Mouse (Mus musculus) adrenal gland, adult 8-10 months (tissue): ENCODE data around the gene Dnttip1. TPM values are rescaled to one million over a fixed set of nuclear protein-coding genes. Genes with fewer than 3 reads are reported as not detected.
"Not testable (repeated sequence)": the region's sequence is repeated elsewhere in the genome, so short reads cannot be mapped to it uniquely, and the experiment has no call there.

Experiments
- DNase-seq: peaks from one replicate; pipeline ENCODE4 v3.0.0; 2022
- total RNA-seq, 4 experiments: library from RNA; stranded (reverse); gene quantifications; 2 replicates each; pipeline ENCODE4 v1.2.4; 2022

Dnttip1 gene
- total RNA-seq, 4 experiments from 2014 or later: 35.2 to 52.1 (median 46.1) TPM

DNA sequence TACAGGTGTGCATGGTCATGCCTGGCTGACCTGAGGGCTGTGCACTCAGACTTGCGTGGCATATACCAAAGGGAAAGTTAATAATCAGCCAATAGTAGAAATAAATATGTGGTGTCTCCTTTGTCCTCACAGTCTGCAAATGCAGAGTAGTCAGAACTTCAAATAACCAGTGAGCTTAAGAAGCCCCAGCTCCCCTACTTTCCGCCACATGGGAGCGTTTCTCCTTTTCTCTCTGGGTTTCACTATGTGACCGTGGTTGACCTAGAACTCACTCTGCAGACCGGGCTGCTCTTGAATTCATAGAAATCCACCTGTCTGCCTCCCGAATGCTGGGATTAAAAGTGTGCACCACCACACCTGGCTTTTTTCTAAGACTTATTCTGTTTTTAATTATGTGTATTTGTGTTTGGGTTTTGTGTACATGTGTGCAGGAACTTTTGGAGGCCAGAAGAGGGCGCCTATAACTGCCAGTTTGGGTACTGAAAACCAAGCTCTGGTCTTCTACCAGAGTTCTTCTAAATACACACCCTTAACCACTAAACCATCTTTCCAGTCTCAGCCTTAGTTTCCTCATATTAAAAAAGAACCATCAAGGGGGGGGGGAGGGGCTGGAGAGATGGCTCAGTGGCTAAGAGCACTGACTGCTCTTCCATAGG is 38.3 kb downstream of the Dnttip1 start:
- no peak for DNase-seq

DNA sequence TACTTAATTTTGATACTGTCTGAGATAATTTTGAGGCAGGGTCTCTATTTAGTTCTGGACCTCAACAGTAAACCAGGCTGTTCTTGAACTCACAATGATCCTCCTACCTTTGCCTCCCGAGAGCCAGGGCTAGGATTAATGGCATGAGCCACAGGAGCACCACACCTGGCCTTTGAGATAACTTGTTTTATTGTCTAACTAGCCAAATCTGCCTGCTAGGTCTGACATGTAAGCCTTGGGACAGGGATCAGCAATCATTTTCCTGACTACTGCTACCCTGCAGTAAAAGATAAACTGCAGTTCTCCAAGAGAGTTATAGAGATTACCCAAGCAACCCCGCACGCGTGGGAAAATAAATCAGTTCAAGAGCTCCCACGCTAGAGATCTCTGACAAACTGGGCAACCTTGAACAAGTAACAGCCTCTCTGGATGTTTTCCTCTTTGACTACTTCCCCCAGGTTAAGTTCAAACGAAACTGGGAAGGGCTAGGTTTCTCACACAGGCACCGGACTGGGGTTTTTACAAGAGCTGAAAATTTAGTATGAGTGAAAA is 39.2 kb downstream of the Dnttip1 start:
- no peak for DNase-seq

DNA sequence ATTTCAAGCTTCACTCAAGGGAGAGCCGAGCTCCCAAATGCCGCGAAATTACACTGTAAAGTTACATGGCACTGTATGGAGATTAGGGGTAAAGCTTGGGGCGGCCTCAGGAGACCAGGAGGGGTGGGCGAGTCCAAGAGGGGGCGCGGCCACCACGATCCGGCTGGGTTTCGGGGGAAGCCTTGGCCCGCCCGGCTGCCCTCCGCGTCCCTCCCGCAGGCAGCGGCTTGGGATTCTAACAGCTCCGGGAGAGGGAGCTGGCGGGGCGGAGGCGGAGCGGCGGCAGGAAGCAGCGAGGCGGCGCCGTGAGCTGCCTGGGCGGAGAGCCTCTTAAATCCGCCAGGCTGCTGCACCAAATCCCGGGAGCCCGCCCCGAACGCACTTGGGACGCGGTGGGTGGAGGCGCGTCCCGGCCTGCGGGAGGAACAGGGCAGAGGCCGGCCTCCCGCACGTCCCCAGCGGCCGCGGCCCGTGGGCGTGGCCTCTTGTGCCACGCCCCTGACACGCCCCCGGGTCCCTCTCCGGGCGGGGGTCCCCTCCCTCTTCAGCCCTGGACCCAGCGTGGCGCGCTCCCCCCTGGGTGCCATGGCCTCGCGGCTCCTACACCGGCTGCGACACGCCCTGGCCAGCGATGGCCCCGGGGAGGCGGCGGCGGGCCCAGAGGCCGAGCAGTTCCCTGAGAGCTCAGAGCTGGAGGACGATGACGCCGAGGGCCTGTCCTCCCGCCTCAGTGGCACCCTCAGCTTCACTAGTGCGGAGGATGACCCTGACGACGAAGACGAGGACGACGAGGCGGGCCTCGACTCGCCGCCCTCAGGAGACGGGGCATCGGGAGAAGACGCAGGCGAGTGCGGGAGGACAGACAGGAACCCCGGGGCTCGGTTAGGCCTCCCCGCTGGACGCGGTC is 40.0 kb downstream of the Dnttip1 start, which contains the start of gene Snx21:
Gene Snx21 (plus strand): TSS at position 343 of the 907 bp plus-strand sequence.
- DNase-seq: peak; percentile 94

DNA sequence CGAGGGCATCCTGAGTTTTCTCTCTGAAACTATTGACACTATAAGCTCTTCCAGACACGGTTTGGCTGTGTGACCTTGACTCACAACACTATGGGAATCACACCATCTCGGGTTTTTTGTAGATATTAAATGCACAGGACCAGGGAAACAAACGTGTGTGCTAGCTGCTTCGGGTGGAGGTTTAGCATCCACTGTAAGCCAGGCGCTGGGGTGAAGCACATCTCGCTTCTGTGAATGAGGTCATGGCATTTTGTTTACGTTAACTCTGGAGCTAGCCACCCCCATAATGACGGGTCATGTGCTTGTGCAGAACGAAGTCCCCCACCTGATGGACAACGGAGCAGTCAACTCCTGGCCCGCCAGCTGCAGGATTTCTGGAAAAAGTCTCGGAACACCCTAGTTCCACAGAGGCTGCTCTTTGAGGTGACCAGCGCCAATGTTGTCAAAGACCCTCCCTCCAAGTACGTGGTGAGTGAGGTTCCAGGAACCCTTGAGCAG is 40.7 kb downstream of the Dnttip1 start:
- DNase-seq: no peak

DNA sequence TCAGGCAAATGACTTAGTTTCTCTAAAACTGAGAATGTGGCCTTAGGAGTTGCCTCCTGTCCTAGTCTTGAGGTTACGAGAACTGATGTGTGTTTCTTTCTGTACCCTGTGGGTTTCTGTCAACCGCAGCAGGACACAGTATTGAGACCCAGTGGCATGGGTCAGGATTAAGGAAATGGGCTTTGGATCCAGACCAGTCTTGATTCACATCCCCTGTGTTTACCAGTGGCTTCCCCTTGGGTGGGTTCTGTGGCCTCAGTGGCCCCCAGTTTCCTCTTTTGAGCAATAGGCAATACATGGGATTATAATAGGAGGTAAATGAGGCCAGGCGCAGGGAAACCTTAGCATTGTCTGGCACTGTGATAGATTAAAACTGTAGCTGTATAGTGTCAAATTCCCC is 41.2 kb downstream of the Dnttip1 start:
- DNase-seq: no peak

DNA sequence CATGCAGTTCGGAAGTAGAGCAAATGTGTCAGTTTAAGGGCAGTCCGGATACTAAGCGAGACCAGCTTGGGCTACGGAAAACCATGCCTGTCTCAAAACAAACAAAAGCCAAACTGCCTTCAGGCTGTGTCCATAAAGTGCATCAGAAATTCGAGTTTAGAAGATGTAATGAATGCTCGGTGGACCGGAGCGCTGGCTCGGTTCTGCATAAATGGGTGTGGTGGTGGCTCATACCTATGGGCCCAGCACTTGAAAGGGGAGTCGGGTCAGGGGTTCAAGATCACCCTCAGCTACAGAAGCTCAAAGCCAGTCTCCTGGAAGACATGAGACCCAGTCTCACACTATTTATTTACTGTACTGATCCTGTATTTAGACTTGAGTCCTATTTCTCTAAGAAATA is 42.0 kb downstream of the Dnttip1 start:
- DNase-seq: no peak

DNA sequence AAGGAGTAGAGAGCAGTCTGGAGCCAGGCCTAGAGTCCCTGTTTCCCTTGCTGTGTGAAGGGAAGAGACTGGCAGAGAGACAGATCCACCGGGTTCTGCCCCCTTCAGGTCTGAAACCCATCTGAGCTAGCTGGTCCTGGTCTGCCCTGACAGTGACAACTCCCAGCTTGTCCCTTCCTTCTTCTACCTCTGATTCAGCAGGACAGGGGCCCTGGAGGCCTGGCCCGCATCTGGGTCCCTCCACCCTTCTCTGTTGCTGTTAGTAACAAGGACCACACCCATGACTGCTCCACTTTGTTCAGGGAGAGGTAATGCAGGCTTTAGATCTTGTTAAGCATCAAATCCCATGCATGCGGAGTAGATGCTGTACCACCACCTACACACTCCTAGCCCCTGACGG is 42.6 kb downstream of the Dnttip1 start:
- DNase-seq: no peak

DNA sequence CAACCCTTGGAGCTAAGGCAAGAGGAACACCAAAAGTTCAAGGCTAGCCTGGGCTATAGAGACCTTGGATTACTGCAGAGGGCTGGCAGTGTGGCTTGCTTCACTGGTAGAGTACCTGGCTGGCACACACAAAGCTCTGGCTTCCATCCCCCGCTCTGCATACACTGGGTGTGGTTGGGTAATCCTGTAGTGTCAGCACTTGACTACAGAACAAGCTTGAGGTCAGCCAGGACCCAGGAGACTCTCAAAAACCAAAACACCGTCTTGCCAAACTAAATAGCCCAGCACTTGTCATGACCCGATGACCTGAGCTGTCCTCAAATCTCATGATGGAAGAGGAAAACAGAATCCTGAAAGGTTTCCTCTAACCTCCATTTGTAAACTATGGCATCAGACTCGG is 44.7 kb downstream of the Dnttip1 start:
- DNase-seq: no peak

DNA sequence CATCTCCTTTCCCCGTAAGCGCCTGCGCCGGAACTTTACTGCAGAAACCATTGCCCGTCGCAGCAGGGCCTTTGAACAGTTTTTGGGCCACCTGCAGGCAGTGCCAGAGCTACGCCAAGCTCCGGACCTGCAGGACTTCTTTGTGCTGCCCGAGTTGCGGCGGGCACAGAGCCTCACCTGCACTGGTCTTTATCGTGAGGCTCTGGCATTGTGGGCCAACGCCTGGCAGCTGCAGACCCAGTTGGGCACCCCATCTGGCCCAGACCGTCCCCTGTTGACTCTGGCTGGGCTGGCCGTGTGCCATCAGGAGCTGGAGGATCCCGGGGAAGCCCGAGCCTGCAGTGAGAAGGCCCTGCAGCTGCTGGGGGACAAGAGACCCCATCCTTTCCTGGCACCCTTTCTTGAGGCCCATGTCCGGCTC is 46.1 kb downstream of the Dnttip1 start:
- DNase-seq: no peak

DNA sequence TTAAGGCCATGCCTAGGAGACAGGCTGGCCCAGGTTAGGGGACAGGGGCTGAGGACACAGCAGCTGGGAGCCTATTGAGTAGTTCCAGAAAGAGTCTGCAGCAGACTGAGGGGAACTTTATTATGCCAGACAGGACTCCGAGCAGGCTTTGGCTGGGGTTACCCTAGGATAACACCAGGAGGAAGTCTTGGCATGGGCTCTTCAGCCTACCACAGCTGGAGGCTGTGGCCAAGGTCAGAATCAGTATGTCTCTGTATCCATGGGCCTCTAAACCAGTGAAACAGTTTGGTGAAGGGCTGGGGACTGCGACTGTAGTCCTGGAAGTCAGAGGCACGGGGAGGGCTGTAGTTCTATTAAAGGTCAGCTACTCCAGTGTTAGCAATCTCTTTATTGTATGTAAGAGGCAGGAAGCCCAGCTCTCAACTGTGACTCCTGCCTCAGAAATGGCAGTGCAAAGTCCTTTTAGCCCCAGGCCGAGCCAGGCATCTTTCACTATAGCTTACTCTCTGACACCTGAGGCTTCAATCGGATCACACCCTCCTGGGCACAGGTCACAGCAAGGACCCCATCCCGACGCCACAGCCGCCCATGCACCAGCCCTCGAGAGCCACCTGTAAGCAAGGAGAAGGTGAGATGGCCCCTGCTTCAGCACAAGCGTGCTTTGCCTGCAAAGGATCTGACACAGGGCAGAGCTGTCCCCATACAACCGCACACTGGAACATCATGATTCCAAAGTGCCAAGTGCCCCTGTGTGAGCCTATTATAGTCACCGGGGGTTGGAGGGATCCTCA is 46.8 kb downstream of the Dnttip1 start:
- DNase-seq: no peak

DNA sequence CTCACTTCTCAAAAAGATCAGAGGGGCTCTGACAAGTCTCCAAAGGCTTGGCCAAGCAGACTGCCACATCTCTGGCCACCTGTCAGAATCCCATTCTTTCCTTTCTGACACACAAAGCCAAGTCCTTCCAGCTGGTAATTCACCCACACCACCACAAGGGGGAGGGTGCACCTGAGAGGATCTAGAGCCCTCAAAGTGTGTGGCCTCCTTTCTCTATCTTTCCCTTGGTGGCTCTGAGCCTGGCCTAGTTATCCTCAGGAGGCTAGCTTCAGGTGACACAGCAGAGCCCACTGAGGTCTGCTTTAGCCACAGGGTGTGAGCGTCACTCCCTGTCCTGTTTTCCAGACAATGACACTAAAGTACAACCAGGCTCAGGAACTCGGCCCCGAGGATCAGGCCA is 47.5 kb downstream of the Dnttip1 start:
- no peak for DNase-seq

DNA sequence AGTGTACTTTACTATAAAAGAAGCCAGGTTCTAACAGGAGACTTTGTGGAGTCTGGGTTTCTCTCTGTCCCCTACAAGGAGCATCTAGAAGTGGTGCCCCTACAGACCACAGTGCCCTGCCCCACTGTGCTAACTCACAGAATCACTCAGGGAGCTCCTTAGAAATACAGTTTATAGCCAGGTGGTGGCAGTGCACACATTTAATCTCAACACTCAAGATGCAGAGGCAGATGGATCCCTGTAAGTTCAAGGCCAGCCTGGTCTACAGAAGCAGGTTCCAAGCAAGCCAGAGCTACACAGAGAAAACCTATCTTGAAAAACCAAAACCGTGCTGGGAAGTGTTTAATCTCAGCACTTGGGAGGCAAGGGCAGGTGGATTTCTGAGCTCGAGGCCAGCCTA is 48.0 kb downstream of the Dnttip1 start:
- no peak for DNase-seq

DNA sequence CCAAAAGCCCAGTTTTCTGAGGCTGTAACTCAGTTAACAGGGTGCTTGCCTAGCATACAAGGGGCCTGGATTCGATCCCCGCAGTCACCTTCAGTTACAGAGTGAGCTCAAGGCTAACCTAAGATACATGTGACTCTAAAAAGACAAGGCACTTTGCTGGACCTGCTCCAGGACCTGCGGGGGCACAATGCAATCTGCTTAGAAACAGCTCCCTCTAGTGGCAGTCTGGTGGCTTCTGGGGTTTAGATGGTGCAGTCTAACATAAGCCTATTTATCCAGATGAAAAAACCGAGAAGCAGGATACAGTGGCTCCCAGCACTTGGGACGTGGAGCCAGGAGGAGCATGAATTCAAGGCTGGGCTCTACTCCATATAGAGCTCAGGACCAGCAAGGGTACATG is 48.5 kb downstream of the Dnttip1 start:
- peak; percentile 87 for DNase-seq

DNA sequence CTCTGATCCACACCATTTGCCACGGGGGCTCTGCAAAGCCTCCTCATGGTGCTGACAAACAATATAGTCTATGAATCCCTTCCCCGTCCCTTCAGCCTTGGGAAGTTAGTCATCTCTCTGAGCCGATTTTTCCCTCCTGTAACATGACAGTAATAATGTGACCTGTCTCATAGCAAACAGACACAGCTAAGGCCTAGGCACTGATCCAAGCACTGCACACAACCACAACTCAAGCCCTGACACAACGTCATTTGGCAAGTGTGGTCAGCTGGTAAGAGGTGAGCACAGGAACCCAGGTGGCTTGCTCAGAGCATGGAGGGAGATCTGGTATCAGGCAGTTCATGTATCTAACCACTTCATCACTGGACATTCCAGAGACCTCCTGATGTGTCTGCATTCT is 50.1 kb downstream of the Dnttip1 start:
- no peak for DNase-seq

DNA sequence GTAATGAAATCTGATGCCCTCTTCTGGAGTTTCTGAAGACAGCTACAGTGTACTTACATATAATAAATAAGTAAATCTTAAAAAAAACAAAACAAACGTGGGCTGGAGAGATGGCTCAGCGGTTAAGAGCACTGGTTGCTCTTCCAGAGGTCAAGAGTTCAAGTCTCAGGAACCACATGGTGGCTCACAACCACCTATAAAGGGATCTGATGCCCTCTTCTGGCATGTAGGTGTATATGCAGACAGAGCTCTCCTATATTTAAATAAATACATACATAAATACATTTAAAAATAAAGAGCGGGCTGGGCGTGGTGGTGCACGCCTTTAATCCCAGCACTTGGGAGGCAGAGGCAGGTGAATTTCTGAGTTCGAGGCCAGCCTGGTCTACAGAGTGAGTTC is 52.8 kb downstream of the Dnttip1 start:
- DNase-seq: not testable (repeated sequence)

DNA sequence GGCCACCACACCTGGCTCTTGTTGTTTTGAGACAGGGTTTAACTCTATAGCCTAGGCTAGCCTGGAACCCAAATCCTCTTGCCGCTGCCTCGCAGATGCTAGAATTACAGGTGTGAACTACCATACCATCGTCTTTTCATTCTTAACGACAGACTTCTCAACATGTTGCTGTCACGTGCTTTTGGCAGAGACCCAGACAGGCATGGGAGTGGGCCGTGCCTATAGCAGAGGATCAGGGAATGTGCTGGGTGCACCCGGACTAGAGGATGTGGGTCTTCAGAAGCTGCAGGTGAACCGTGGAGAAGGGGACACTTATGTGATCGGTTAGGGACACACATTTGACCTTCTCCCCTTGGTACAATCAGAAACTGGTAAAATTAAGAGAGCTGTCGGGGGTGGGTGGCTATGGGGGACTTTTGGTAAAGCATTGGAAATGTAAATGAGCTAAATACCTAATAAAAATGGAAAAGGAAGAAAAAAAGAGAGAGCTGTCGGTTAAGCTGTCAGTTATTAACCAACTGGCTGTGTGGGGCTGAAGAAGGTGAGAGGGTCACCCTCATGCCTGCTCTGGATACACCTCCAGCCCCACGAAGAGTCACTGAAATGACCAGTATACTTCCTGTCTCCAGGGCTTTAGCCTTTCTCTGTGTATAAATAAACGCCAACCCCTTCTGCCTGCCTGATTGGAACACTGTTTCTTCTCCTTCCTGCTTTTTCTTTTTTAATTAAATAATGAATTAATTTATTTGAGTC is 54.6 kb downstream of the Dnttip1 start:
- no peak for DNase-seq

DNA sequence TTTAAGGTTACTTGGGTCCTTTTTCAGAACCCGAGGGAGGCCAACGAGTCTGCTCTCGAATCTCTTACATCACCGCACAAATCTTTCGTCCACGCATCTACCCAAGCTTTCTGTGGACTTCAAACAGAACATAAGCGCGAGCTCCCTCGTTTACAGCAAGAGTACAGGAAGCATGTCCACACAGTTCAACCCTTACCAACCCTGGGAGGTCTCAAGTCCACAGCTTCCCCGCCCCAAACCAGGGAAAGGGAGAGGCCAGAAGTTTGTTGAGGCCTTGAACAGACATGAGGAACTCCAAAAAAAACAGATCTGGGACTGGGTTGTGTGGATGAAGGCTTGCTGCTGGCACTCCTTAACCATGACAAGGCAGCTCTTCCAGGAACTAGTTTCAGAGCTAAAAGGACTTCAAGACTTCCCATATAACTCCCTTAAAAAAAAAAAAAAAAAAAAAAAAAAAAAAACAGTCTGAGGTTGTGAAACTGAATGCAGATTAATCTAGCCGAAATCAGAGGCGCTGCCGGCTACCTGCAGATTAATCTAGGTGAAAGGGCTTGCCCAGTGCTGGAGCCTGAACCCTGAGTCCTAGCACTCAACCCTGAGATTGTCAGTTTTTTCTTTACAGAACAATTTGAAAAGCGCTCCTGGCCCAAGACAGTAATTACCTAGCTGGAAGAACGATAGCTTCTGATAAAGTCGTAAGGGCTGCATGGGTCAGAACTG is 57.6 kb downstream of the Dnttip1 start:
- no peak for DNase-seq

DNA sequence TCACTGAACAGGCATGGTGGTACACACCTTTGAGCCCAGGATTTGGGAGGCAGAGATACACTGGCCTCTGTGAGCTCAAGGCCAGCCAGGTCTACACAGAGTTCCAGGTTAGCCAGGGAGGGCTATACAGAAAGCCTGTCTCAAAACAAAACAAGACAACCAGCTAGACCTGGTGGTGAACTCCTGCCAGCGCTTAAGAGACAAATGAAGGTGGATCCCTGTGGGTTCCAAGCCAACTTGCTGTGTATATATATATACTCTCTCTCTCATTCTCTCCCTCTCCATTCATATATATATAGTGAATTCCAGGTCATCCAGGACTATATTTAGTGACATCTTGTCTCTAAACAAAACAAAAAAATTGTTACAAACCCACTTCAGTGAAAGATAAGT is 58.1 kb downstream of the Dnttip1 start:
- no peak for DNase-seq

DNA sequence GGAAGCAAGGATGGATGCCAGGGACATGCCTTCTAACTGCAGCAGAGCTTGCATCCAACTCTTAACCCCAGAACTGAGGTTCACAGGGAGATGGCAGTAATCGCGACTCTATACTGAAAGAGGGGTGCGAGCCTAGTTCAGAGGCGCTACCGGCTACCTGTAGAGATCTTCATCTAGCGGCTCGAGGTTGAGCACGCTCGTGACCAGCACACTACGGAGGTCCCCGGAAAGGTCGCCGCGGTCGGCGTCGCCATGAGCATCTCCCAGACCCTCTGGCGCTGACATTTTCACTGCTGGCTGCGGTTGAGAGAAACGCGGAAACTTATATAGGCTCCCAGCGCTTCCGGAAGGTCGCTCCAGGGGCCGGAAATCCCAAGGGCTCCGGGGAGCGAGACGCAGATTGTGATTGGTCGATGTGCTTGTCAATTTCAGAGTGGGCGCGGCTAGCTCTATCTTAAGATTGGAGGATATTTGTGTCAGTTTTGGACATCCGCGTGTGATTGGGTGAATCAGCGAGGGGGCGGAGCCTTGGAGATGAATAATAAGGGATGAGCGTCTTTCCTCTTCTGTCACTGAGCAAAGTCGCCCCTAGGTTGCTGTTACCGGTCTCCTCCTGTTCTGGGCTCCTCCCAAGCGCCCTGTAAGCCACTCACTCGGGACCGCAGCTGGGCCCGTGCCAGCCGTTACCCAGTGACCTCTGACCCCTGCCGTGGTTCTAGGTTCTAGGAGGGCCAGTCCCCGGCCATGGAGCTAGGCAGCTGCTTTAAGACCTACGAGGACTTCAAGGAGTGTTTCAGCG is 58.9 kb downstream of the Dnttip1 start, which contains the start of the genes Acot8 and Zswim3:
Gene Acot8 (minus strand): TSS at position 350 of the 799 bp plus-strand sequence.
Gene Zswim3 (plus strand): TSS at position 566 of the 799 bp plus-strand sequence.
- peak; percentile 98 for DNase-seq

DNA sequence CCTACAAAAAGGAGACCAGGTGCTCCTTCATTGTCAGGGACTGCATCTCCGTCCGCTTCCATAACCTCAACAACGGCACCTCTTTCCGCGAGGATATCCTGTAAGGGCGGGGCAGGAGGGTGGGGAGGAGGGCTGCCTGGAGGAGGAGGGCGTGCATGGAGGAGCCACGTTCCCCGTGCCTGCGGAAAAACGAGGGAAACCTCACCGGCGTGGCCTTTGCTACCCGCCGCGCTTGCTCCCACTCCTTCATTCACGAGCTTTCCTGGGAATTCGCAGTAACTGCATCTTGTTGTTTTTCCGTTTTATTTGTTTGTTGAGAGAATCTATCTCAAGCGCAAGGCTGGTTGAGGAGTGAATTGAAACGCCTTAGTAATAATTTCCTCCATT is 59.5 kb downstream of the Dnttip1 start:
- DNase-seq: no peak
